Mouse (Mus musculus) CH12.LX (cell line): Measurements from ENCODE around the gene Fkbp10.

Source experiments
- CTCF ChIP-seq, 2 experiments: IDR thresholded peaks in 1 of 2; conservative IDR thresholded peaks in 1 of 2; 2 replicates each; pipeline ENCODE4 v1.5.1; 2011 to 2012; ENCODE audit warnings: low read depth in 2 of 2, low read length in 2 of 2, improper control_type of control experiment in 1 of 2, inconsistent platforms in 1 of 2, mild to moderate bottlenecking in 1 of 2, moderate library complexity in 1 of 2
- ETS1 ChIP-seq: conservative IDR thresholded peaks from 2 replicates; pipeline ENCODE4 v1.6.1; 2012; ENCODE audit warnings: low read depth, mild to moderate bottlenecking, inconsistent platforms, low read length, improper control_type of control experiment, moderate library complexity
- HCFC1 ChIP-seq: IDR thresholded peaks from 2 replicates; pipeline ENCODE4 v1.6.1; 2012; ENCODE audit warnings: low read depth, mild to moderate bottlenecking, inconsistent platforms, low read length, improper control_type of control experiment
- IRF4 ChIP-seq: IDR thresholded peaks from 2 replicates; pipeline ENCODE4 v1.6.1; 2014; ENCODE audit warnings: low read depth, mild to moderate bottlenecking, inconsistent platforms, low read length, improper control_type of control experiment
- JUN ChIP-seq: IDR thresholded peaks from 2 replicates; pipeline ENCODE4 v1.6.1; 2011; ENCODE audit warnings: low read depth, mild to moderate bottlenecking, low read length, improper control_type of control experiment, moderate library complexity; ENCODE audit not compliant: insufficient read depth
- MAZ ChIP-seq: IDR thresholded peaks from 2 replicates; pipeline ENCODE4 v1.6.1; 2012; ENCODE audit warnings: low read depth, mild to moderate bottlenecking, inconsistent platforms, low read length, improper control_type of control experiment, moderate library complexity
- NRF1 ChIP-seq: IDR thresholded peaks from 2 replicates; pipeline ENCODE4 v1.6.1; 2014; ENCODE audit warnings: low read depth, mild to moderate bottlenecking, inconsistent platforms, low read length, improper control_type of control experiment, moderate library complexity
- POLR2A ChIP-seq: IDR thresholded peaks from 2 replicates; pipeline ENCODE4 v1.6.1; 2011; ENCODE audit warnings: low read depth, mild to moderate bottlenecking, improper control_type of control experiment, low read length
- RCOR1 ChIP-seq: conservative IDR thresholded peaks from 2 replicates; pipeline ENCODE4 v1.6.1; 2012; ENCODE audit warnings: low read depth, mild to moderate bottlenecking, inconsistent platforms, low read length, improper control_type of control experiment
- SMC3 ChIP-seq: IDR thresholded peaks from 2 replicates; pipeline ENCODE4 v1.6.1; 2011; ENCODE audit warnings: low read depth, low read length, improper control_type of control experiment

- TF ChIP-seq POLR2A (no peak), CTCF (conservative IDR thresholded peaks at IDR 0.05 in 1 of 2, IDR thresholded peaks at IDR 0.05 in 1 of 2; ENCODE audit: low read depth in 2 of 2, low read length in 2 of 2) (no peak), MAZ (no peak), ETS1 (no peak), JUN (no peak), HCFC1 (no peak), NRF1 (no peak), RCOR1 (no peak), IRF4 (no peak), SMC3 (no peak)
Measured at GRCm38 (mm10) chr11:100462699-100463098, 47.2 kb downstream of the Fkbp10 start.
